Mouse (Mus musculus) retina, adult 2 months (tissue): ENCODE results near the gene CN725425.

ENCODE experiments used
- DNase-seq: peaks from one replicate; pipeline ENCODE4 v3.0.0-alpha.2; 2012; ENCODE audit warnings: low read depth, low spot score

CN725425 gene

GRCm38 (mm10) chr15:91199256-91199905 is at the start of gene CN725425:
TSS of gene CN725425 (plus strand) at chr15:91199494.
- no peak for DNase-seq

DNA sequence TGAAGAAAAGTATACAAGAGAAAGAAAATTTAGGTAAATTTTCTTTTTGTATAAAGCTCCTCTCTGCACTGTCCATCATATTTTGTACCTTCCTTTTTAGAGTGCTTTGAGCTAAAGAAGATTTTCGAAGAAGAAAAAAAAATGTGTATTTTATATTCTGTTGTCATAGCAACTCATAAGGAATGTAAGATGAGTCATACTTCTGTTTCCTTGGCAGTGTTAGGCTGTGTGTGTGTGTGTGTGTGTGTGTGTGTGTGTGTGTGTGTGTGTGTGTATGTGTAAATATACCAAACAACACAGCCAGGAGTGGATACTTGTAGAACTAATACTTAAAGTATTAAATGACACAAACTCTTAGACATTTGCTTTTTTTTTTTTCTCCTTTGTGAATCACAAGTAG is 46.7 kb upstream of the CN725425 start:
- no peak for DNase-seq

DNA sequence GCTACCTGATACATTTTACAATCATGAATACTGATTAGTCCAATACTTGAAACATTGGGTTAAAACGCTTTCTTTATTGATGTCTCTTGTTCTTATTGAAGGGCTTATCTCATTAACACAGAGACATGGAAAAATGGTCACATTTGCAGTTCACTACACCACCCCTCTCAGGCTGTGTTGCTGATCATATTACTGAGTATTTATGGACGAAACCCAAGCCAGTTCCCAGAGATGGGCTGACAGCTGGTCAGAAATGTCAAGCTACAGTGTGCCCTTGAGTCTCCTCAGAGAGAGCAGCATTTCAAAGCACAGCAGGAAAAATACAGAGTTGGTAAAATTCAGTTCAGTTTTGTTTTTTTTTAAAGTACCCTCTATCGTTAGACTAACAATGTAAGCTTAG is 46.0 kb upstream of the CN725425 start:
- no peak for DNase-seq

DNA sequence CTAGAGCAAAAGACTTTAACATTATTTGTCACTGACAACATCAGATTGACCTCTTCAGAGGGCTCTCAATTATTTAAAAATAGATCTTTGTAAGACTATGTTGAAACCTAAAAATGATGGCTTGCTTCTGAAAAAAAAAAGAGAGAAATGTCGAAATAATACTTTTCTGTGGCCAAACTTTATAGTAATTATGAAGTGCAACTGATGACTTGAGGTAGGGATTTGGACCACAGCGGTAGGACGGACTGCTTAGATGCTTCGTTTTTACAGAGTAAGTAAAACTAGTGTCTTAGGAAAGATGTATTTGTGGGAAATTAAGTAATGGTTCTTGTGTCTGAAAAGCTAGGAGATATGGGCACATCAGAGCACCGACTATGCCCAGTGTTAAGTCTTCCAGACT is 38.1 kb upstream of the CN725425 start:
- no peak for DNase-seq

- DNase-seq = no peak
These were observed 35.8 kb upstream of the CN725425 start for GRCm38 (mm10) chr15:91163454-91163853.

GRCm38 (mm10) chr15:91165021-91165420 is 34.3 kb upstream of the CN725425 start:
- DNase-seq = peak; percentile 43

GRCm38 (mm10) chr15:91167850-91168562 is 31.3 kb upstream of the CN725425 start:
- no peak for DNase-seq

DNA sequence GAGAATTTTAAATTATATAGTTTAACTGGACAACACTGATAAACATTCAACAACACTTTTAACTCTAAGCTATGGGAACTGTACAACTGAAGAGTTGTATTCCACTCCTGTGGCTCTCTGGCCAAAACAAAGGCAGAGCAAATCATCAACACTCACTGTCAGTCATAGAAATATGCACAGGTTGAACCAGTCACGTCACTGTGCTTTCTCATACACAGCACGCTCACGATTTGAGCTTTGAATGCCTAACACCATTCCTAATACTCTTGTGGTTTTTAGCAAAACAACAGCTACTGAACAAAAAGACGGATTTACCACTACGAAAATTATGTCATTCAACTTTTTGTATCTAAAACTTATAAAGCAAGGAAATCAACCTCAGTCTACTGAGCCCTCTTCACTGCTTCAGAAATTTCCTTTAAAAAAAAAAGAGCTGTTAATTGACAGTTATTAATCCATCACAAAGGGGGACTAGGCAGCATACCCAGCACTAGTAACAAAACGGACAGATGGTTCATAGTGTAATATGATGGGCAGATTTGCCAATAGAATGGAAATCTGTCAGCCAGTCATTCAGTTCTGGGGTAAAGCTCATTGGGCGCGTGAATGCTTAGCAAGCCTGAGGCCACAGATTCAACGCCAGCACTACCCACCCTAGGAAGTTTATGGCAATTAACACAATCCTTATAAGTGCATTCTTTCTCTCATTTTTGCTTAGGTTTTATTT is 28.5 kb upstream of the CN725425 start:
- no peak for DNase-seq

DNA sequence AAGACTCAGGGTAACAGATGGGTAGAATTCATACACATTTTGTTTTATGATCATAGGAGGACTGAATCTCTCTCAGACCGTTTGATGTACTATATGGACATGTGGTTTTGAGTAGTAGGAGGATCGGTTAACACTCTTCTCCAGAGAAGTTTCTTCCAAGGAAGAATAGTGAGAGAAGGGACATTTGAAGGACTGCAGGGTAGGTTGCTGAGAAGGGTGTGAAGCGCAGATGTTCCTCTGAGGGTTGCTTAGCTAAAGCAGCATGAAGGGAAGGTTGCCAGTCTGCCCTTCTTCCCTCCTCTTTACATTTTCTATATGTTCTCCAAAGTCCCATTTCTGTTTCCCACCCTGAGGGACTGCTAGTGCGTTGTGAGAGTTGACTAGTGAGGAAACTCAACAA is 28.0 kb upstream of the CN725425 start:
- no peak for DNase-seq

GRCm38 (mm10) chr15:91172193-91172592 is 27.1 kb upstream of the CN725425 start:
- DNase-seq = no peak

GRCm38 (mm10) chr15:91178656-91179314 is 20.5 kb upstream of the CN725425 start:
- DNase-seq = no peak

GRCm38 (mm10) chr15:91179911-91180622 is 19.2 kb upstream of the CN725425 start:
- no peak for DNase-seq

GRCm38 (mm10) chr15:91186358-91186757 is 12.9 kb upstream of the CN725425 start:
- DNase-seq = no peak

DNA sequence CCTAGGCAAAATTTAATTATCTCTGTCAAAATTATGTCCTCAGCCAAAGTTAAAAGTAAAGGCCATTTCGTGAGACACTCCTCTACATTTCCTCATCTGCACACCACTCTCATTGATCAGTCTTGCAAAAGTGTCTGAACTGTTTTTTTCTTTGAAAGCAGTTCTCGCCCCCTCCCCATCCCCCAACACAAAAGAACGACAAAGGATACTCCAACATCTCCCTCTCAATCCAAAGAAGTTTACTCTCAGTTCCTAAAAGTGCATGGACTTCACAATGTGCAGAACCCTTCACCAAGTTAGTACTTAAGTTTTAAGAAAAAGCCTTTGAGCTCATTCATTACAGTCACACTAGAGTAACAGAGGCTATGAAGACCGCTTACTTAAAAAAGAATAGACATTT is 9.3 kb upstream of the CN725425 start:
- no peak for DNase-seq

DNA sequence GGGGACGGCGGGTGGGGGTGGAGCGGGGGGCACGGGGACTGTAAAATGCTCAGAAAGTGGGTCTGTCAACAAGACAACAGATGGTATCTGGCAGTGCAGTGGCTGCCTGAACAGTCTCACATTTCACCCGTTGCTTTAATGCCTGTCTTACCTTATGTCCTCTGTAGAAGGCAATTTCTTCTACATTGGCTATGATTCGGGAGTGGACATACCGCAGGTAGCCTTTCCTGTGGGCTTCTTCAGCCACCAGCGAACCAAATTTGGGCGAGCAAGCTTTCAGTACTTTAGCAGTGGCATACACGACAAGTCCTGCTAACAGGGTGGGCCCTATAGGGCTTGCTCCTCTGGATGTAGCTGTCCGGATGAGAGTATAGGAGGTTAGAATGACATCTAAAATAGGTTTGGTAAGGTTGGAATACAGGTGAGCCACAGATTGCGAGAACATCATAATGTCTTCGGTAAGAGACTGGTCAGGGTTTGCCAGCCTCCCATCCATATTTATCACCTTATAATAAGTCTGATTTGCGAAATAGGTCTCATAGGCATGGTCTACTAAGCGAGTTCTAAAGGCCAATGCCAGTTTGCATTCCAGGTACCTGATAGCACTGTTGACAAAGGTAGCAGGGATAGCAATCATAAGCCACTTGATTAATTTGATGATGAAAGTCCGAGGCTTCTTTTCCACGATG is 8.6 kb upstream of the CN725425 start:
- DNase-seq = no peak

DNA sequence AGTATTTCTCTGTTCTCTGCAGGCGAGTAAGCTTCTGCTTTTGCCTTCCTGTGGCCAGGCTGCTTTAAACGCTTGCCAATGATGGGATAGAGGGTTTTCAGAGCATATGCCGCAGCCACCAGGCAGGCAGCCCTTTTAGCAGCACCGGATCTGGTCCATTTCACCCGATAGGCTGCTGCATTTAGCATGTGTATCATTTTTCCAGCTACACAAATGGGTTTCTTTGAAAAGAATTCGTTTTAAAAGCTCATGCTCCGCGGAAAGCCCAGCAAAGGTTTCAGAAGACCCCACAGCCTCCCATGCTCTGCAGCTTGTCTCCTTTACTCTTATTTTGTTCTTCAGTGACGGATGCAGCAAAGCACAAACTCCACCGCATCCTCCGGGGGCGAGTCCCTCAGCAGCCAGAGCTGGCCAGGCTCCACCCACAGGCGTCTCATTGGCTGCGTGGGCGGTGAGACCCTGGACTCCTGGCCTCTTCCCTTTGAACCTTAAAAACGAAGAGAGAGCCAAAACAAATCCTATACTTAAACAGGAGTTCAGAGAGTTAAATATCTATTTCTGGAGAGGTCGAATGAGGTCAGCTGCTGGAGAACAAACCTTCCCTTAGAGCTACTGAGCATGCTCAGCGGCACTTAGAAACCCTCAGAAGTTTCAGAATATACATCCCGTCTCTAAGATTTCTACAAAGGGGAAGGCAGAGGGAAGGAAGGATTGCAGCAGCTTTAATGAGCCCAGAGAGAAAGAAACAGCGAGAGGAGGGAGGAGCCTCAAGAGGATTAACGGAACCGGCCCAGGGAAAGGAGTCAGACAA is 7.7 kb upstream of the CN725425 start, which contains the start of gene Abcd2:
Gene Abcd2 (minus strand): TSS at position 388 of the 811 bp plus-strand sequence.
- DNase-seq = peak; percentile 52

GRCm38 (mm10) chr15:91192223-91192598 is 7.1 kb upstream of the CN725425 start:
- DNase-seq = no peak

DNA sequence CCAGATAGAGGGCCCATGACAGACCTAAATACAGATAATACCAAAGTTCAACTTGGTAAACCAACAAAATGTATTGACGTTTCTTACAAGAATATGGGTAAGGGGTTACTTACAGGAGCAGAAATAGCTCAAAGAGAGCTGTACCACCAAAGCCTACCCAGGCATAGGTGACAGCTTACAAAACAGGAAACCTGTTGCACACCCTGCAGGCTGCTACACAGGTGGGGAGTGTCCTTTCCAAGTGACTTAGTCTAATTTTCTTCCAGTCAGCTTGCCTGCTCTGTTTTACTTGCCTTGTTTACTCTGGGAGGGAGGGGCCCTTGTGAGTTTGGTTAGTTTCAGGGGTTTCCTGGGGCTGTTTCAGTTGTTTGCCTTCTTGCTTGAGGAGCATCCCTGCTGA is 1.5 kb downstream of the CN725425 start:
- no peak for DNase-seq

DNA sequence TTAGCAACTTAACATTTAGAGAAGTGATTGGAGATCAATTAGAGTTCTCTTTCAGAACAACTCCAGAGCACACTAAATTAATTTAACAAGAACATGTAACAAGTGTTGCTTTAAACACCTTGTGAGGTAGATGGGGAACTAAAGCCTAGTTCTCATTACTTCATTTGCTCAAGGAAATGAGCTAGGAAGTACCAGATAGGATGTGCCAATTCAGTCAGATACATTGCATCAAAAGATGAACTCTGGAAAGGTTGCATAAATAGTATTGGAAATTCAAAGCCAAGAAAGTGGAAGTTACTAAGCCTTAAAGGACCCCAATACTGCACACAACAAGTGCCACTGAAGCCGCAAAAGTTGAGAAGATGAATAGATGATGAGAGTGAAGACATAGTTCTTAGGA is 3.2 kb downstream of the CN725425 start:
- DNase-seq = no peak

DNA sequence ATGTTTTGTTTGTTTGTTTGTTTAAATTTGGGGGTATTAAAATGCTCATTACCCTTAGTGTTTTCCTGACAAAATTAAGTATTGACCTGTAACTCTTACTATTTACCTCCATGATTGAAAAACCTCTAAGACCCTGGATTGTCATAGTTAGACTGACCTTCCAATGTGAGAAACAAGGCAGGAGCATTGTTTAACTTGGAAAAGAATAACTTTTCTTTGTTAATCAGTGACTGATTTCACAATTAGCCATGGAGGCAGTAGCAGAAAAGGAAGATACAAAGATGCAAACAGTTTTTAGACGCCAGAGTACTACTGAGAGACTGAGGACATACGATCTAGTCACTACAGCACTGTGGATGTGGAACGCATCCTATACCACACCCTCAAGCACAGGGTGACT is 4.2 kb downstream of the CN725425 start:
- DNase-seq = no peak
